Mouse (Mus musculus) heart, postnatal 0 days (tissue): ENCODE measurements around the gene Cmtm8. TPM values are rescaled to one million over a fixed set of nuclear protein-coding genes. Genes with fewer than 3 reads are reported as not detected.

Experiments
- ATAC-seq: fragments of 200-750 bp; cut with Nextera tagmentation; 2 replicates; pipeline ENCODE4 v1.8.0; 2017; ENCODE audit warnings: low read depth, moderate number of reproducible peaks, moderate library complexity; ENCODE audit not compliant: insufficient read depth
- DNase-seq: peaks from one replicate; pipeline ENCODE4 v3.0.0-alpha.2; 2016; ENCODE audit warnings: low spot score
- H3K27ac ChIP-seq: fragments of 300-500 bp; sonication (generic); 2 replicates; pipeline ENCODE4 v1.5.1; 2014; ENCODE audit warnings: low read depth, mild to moderate bottlenecking
- H3K27me3 ChIP-seq: fragments of 300-500 bp; sonication (generic); 2 replicates; pipeline ENCODE4 v1.6.1; 2014; ENCODE audit warnings: low read length, mixed read lengths; ENCODE audit not compliant: control insufficient read depth, insufficient read depth
- H3K36me3 ChIP-seq: fragments of 300-500 bp; sonication (generic); replicated peaks from 2 replicates; pipeline ENCODE4 v1.6.1; 2014; ENCODE audit warnings: low read length, mixed read lengths; ENCODE audit not compliant: control insufficient read depth, insufficient read depth
- H3K4me1 ChIP-seq: fragments of 300-500 bp; sonication (generic); 2 replicates; pipeline ENCODE4 v1.6.1; 2014; ENCODE audit warnings: antibody characterized with exemption; ENCODE audit not compliant: control insufficient read depth, insufficient read depth
- H3K4me2 ChIP-seq: fragments of 300-500 bp; sonication (generic); 2 replicates; pipeline ENCODE4 v1.6.1; 2014; ENCODE audit warnings: low read depth, mild to moderate bottlenecking, low read length, moderate library complexity
- H3K4me3 ChIP-seq: fragments of 300-500 bp; sonication (generic); 2 replicates; pipeline ENCODE4 v1.5.1; 2014; ENCODE audit warnings: low read depth, low read length
- H3K9ac ChIP-seq: fragments of 300-500 bp; sonication (generic); replicated peaks from 2 replicates; pipeline ENCODE4 v1.6.1; 2014; ENCODE audit warnings: low read depth, low read length, mixed read lengths
- H3K9me3 ChIP-seq: fragments of 300-500 bp; sonication (generic); replicated peaks from 2 replicates; pipeline ENCODE4 v1.6.1; 2016; ENCODE audit warnings: low read length; ENCODE audit not compliant: control insufficient read depth
- CTCF ChIP-seq: IDR thresholded peaks from 2 replicates; pipeline ENCODE4 v1.5.1; 2016; ENCODE audit warnings: antibody characterized with exemption, control low read depth, low read depth
- EP300 ChIP-seq: IDR thresholded peaks from 2 replicates; pipeline ENCODE4 v1.6.1; 2016; ENCODE audit warnings: antibody characterized with exemption, low read depth
- WGBS: fragments of 180-500 bp; shearing (Covaris S2); extraction: QIAGEN DNeasy Blood & Tissue Kit; methylation state at CpG from one replicate; pipeline ENCODE4 v1.1.7; 2014; 5-methylcytosine and 5-hydroxymethylcytosine counted together
- polyA plus RNA-seq: library from polyadenylated mRNA; unstranded; fragments of >200 nt; fragmentation: Nextera tagmentation; extraction: Ambion mirVana; gene quantifications from 2 replicates; pipeline ENCODE4 v1.2.1, GENCODE M21; 2015
- total RNA-seq: library from RNA; depleted of rRNA; stranded (reverse); fragments of >200 nt; gene quantifications from 2 replicates; pipeline ENCODE4 v1.2.3, GENCODE M21; 2014; ENCODE audit warnings: low replicate concordance; rRNA removed

The Cmtm8 gene
- total RNA-seq (14.8 and 17.5 TPM in 2 replicates), polyA plus RNA-seq (13.3 and 14.4 TPM in 2 replicates)

- ATAC-seq (peak; percentile 82), DNase-seq (peak; percentile 48)
- Histone ChIP-seq H3K36me3 (no peaks in the 10 kb centered on the region), H3K4me2 (peak within 1 kb of the TSS; percentile 98), H3K4me1 (no peaks in the 10 kb centered on the region), H3K9me3 (no peaks in the 10 kb centered on the region), H3K27me3 (no peaks in the 10 kb centered on the region), H3K27ac (peak within 1 kb of the TSS; percentile 23), H3K4me3 (peak within 1 kb of the TSS; percentile 75), H3K9ac (peak within 1 kb of the TSS; percentile 57)
- 1% methylated on average over 33 of the region's 43 CpGs for WGBS
- TF ChIP-seq EP300 (no peak), CTCF (peak; percentile 7; the same call in 1 of the 2 replicates)
Observed at GRCm38 (mm10) chr9:114844017-114844662, at the start of gene Cmtm8. Gene Cmtm8 (minus strand): TSS chr9:114844156.

GRCm38 (mm10) chr9:114892974-114893373, 49.0 kb upstream of the Cmtm8 start:
- TF ChIP-seq EP300 (no peak), CTCF (no peak)
- Histone ChIP-seq H3K4me3 (no peak overlapping the region), H3K4me1 (no peaks in the 10 kb centered on the region), H3K27me3 (no peaks in the 10 kb centered on the region), H3K36me3 (no peaks in the 10 kb centered on the region), H3K27ac (no peak overlapping the region), H3K9me3 (peaks cover 3% of the 10 kb centered on the region; the same call in 1 of the 2 replicates), H3K4me2 (no peak overlapping the region), H3K9ac (no peak overlapping the region)
- WGBS: 78% methylated on average over 11 of the region's 11 CpGs
- ATAC-seq (no peak), DNase-seq (no peak)

- H3K27ac ChIP-seq: no peak overlapping the region
- no peak overlapping the region for H3K4me3 ChIP-seq
- no peaks in the 10 kb centered on the region for H3K36me3 ChIP-seq
- peaks cover 3% of the 10 kb centered on the region; the same call in 1 of the 2 replicates for H3K9me3 ChIP-seq
- ATAC-seq (no peak), DNase-seq (no peak)
- H3K4me2 ChIP-seq: no peak overlapping the region
- no peak overlapping the region for H3K9ac ChIP-seq
- 57% methylated on average over 7 of the region's 7 CpGs for WGBS
- no peaks in the 10 kb centered on the region for H3K4me1 ChIP-seq
- TF ChIP-seq EP300: no peak
- no peaks in the 10 kb centered on the region for H3K27me3 ChIP-seq
Observed at GRCm38 (mm10) chr9:114890377-114890776, 46.4 kb upstream of the Cmtm8 start.

- Histone ChIP-seq H3K4me2 (no peak overlapping the region), H3K9ac (no peak overlapping the region), H3K4me3 (no peak overlapping the region), H3K4me1 (no peaks in the 10 kb centered on the region), H3K27ac (no peak overlapping the region), H3K36me3 (no peaks in the 10 kb centered on the region), H3K9me3 (peaks cover 3% of the 10 kb centered on the region; the same call in 1 of the 2 replicates), H3K27me3 (no peaks in the 10 kb centered on the region)
- ATAC-seq (no peak), DNase-seq (no peak)
- TF ChIP-seq EP300 (no peak), CTCF (peak; percentile 15; the same call in 1 of the 2 replicates)
- WGBS: 82% methylated on average over 5 of the region's 5 CpGs
Observed at GRCm38 (mm10) chr9:114888856-114889407, 45.0 kb upstream of the Cmtm8 start.

GRCm38 (mm10) chr9:114887699-114888098, 43.7 kb upstream of the Cmtm8 start:
- Histone ChIP-seq H3K4me1 (no peaks in the 10 kb centered on the region), H3K4me2 (no peak overlapping the region), H3K9me3 (peaks cover 3% of the 10 kb centered on the region; the same call in 1 of the 2 replicates), H3K36me3 (no peaks in the 10 kb centered on the region), H3K27ac (no peak overlapping the region), H3K27me3 (no peaks in the 10 kb centered on the region), H3K4me3 (no peak overlapping the region), H3K9ac (no peak overlapping the region)
- no peak for ATAC-seq
- peak; percentile 16 for DNase-seq
- TF ChIP-seq CTCF (peak; percentile 48), EP300 (no peak)
- WGBS: 90% methylated on average over 3 of the region's 3 CpGs
